Mouse (Mus musculus) fibroblast of lung, adult 2 months (primary cell): Measurements from ENCODE around the gene Arid4a.
"Not testable (repeated sequence)": the region's sequence is repeated elsewhere in the genome, so short reads cannot be mapped to it uniquely, and the experiment has no call there.

Experiments used
- DNase-seq: peaks from one replicate; pipeline ENCODE4 v3.0.0-alpha.2; 2011; ENCODE audit warnings: low read depth

Gene Arid4a

GRCm38 (mm10) chr12:71053486-71053885 lies 37.7 kb downstream of the Arid4a start:
- no peak for DNase-seq

DNA sequence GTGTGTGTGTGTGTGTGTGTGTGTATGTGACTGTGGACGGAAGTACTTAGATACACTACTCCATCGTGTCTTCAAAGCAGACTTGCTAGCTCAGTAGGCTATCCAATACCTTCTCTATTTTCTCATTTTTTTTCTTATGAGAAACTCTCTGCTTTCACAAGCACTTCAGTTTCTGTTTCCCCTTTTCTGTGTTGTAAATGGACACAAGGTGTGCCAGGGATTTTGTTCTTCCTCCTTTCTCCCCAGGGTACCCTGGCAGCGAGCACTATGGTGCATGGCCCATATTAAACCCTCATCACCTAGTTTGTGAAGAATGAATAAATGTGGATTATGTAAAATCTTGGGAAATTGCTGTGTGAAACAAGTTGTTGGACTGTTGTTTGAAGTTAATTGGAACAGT lies 39.7 kb downstream of the Arid4a start:
- DNase-seq = no peak

GRCm38 (mm10) chr12:71059741-71060140 lies 44.0 kb downstream of the Arid4a start:
- no peak for DNase-seq

DNA sequence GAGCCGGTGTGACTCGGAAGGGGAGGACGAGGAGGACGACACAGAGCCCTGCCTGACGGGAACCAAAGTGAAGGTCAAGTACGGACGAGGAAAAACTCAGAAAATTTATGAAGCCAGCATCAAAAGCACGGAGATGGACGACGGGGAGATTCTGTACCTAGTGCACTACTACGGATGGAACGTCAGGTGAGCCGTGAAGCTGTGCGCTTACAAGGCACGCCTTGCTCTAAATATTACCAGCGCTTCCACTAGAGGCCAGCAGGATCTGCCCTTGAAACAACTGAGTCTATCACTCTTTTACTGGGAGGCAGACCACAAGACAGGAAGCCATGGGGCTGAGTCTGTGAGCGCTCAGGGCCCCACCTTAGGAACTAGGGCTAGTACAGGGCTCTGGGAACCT lies 54.1 kb downstream of the Arid4a start:
- no peak for DNase-seq

DNA sequence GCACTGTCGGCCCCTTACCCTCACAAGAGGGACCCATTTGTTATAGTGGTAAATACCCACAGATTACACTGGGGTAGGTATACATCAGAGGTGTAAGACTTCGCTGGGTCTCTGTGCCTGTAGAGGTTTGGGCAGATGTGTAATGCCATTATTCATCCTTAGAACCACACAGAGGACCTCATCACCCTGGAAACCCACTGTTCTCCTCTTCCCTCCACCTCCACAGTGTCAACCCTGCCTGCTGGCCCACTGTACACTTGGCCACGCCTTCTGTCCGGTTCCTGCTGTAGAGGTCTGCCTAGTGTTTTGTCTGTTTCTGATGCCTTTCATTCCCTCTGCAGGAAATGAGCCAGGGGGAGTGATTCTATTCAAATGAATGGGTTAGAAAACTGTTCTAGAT lies 56.3 kb downstream of the Arid4a start:
- DNase-seq = no peak

- DNase-seq = peak; percentile 19
Observed at GRCm38 (mm10) chr12:71073113-71073730, 57.4 kb downstream of the Arid4a start.

DNA sequence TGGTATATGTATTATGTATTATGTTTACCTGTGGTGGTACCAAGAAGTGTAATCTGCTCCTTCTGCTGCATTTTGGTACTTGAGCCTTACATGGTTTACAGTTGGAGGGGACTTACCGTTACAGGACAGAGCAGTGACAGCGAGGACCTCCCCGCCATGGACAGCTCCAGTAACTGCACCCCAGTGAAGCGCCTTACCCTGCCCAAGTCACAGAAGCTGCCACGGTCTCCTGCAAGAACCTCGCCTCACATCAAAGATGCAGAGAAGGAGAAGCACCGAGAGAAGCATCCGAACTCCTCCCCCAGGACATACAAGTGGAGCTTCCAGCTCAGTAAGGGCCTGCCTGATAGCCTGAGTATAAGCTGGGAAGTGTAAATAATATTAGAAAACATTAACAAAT lies 70.5 kb downstream of the Arid4a start:
- DNase-seq = no peak

DNA sequence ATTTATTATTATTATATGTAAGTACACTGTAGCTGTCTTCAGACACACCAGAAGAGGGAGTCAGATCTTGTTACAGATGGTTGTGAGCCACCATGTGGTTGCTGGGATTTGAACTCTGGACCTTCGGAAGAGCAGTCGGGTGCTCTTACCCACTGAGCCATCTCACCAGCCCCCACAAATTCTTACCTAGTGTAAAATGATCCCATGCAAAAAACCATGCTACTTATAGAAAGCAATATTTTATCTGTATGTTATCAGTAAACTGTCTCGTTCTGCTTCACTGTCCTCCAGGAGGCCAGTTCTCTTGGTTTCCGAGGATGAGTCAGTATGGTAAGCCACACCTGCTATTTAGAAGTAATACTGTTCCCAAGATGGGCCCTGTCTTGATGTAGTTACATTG lies 88.5 kb downstream of the Arid4a start:
- DNase-seq = not testable (repeated sequence)

GRCm38 (mm10) chr12:71107216-71107771 lies 91.5 kb downstream of the Arid4a start:
- DNase-seq = no peak

GRCm38 (mm10) chr12:71111331-71111730 lies 95.5 kb downstream of the Arid4a start, which contains the start of gene Tomm20l:
Tomm20l (plus strand) TSS chr12:71111428.
- no peak for DNase-seq

DNA sequence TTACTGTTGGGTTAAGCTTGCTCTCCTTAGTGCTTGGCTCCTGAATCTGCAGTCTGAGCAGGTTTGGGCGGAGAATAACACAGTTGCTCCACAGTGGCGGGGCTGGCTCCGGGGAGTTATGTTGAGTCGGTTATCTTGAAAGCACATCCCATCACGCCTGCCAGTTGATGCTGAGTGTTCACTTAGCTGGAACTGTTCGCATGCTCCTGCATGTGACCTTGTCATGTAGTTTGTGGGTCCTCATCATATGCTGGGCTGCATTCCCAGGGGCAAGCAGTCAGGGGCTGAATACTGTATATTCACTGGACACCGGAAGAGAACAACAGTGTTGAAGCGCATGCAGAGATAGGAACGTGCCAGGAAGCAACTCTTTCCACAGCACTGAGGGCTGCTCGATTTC lies 97.3 kb downstream of the Arid4a start:
- DNase-seq = no peak

GRCm38 (mm10) chr12:71113675-71114288 lies 98.0 kb downstream of the Arid4a start:
- DNase-seq = no peak

GRCm38 (mm10) chr12:71116411-71116810 lies 100.6 kb downstream of the Arid4a start:
- no peak for DNase-seq

DNA sequence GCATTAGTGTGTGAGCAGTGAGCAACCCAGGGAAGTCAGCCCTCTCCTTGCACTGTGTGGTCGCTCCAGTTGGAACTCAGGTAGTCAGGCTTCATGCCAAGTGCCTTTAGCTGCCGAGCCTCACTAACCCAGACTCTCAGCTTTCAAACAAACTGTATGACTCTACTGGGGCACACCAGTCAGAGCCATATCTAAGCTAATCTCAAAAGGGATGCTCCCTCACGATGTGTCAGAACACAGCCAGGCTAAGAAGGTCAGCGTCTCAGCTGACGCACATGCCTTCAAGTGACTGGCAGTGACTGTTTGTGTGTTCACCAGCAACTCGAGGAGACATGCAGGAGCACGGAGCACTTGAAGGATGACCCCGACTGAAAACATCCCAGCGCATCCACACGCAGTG lies 106.9 kb downstream of the Arid4a start:
- DNase-seq = no peak

DNA sequence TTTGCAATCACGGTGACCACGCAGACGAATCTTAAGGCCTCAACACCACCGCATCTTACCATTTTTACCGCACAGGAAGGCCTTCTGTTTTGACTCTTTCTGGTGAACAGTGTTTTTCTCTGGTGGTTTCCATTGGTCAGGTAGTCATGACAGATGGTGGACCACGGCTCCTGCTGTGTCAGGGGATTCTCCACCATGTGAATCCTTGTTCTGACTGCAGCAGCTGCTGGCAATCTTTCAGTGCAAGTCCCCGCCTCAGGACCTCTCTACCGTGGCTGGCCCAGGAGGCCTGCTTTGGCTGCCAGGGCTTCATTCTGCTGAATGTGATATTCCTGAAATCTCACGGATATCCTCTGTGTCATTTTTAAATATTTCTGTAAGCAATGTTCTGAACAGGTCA lies 107.5 kb downstream of the Arid4a start:
- DNase-seq = no peak

DNA sequence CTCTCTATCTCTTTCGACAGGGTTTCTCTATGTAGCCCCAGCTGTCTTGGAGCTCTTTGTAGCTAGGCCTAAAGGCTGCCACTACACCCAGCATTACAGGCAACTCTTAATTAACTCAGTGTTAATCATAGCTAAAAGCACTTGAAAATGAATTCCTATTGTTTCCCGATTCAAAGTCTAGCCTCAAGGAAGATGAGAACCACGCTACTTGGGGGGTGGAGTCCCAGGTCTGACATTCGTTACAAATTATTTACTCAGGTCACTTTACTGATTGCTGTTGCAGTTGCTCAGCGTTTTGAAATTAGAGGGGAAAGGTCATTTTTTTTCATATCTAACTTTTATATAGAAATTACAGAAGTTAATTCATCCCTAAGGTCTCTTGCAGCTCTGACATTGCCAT lies 119.8 kb downstream of the Arid4a start:
- DNase-seq = no peak

DNA sequence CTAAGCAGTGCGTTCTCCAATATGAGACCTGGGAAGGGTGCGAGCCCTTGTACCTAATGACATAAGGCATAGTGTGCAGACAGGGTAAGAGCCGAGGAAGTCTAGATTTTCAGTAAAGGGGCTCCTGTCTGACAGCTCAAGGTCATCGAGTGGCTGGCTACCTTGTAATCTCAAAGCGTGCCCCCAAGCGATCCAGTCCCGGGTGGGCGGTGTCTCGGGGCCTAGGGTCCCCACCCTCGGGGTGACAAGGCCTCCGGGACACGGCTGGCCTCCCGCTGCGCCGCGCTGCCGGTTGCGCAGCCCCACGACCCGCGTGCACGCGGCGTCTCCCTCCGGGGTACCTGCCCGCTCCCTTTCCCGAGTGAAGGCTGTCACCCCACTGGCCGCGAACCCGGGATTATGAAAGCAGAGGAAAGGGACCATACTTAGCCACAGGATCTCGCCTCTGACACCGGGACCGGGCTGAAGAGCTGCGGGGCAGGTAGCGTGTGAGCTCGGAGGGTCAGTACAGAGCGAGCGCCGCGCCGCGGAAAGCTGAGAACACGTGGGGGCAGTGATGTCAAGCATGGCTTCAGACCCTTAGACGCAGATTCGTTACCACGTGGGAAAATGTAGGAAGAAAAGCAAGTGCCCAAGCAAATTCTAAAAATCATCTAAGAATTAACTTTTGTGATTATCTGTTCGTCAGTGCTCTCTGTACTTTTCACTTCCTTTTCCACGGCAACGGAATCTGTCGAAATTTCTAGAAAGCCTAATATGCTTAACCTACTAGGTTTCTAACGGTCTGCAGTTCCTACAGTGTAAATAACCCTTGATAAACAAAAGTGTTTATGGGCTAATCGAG lies 120.6 kb downstream of the Arid4a start, which contains the start of the genes Timm9 and 2700049A03Rik:
Gene Timm9 (minus strand): TSS at position 555 of the 844 bp plus-strand sequence.
Gene 2700049A03Rik (plus strand): TSS at position 719 of the 844 bp plus-strand sequence.
- peak; percentile 43 for DNase-seq

DNA sequence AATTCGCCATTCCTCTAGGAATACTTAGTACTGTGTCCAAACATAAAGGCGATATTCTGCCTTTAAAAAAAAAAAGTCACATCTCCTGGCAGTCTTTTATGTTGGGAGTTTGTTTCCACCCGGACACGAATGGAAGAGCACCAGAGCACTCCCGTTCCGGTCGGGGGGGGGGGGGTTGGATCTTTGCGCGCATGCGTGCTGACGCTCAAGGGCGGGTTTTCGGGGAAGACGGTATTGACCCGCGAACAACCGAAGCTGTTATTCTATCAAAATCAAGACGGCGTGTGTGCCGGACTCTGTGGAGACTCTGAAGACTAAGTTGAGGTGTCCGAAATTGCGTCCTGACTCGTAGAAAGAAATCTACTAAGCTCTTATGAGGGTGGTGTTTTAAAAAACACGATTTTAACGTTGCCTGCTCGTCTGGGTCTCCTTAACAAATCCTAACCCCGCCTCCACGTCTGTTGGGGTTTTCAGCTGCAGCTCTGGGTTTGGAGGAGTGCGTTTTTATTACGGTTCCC lies 121.2 kb downstream of the Arid4a start:
- DNase-seq = peak; percentile 68

- DNase-seq = no peak
Observed at GRCm38 (mm10) chr12:71137686-71138085, 121.9 kb downstream of the Arid4a start.

DNA sequence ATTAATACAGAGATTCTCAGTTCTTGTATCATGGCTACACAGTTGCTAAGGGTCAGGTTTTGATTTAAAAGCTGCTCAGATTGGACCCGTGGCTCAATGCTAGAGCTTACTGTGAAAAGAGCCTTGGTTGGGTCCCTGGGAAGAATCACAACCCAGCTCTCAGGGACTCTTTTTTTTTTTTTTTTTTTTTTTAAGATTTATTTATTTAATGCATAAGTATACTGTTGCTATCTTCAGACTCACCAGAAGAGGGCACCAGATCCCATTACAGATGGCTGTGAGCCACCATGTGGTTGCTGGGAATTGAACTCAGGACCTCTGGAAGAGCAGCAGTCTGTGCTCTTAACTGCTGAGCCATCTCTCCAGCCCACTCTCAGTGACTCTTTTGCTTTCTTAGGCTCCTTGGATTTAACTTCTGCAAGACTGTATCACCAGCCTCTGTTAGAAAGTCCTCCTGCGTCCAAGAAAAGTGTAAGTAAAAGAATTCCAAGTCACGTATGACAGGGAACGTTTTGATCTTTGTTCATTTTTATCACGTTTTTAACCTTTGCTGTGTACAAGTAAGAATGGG lies 123.6 kb downstream of the Arid4a start:
- no peak for DNase-seq

DNA sequence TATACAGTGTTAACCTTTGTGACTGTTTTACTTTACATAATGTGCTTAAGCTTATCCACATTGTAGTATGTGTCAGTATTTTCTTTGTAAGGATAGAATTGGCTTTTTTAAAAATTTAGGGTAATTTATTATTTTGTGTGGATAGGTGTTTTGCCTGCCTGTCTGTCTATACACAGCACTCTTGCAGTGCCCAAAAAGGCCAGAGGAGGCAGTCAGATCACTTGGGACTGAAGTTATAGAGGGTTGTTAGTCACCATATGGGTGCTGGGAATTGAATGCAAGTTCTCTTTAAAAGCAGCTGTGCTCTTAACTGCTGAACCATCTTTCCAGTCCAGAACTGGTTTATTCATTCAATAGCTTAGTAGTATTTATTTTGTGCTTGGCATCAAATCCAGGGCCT lies 125.4 kb downstream of the Arid4a start:
- DNase-seq = no peak

- DNase-seq = peak; percentile 22
Observed at GRCm38 (mm10) chr12:71147641-71148040, 131.9 kb downstream of the Arid4a start.
